Comparison of ENCODE assay signal across 8 mouse cellular contexts in genomic region chr15:25440991-25441867, GRCm38 (mm10). TPM values are rescaled to one million over a fixed set of nuclear protein-coding genes. Genes with fewer than 3 reads are reported as not detected.
DNase-seq lines count a peak whose midpoint lies in the region; ATAC-seq lines count a peak whose summit lies in the region.

No protein-coding gene starts in this region.

- peaks cover 35% of the 10 kb centered on the region for H3K27me3 ChIP-seq in forebrain, embryonic 13.5 days

- intact Hi-C loops in heart, postnatal 36 days (cut with DNase I): loop anchor here (1.0 to 5.0 kb wide), 3 partner anchors 41 to 276 kb away; no protein-coding TSS in a partner anchor

- peak overlapping the region; percentile 31; the same call in 1 of the 2 replicates for H3K4me3 ChIP-seq in brown adipose tissue, adult 24 weeks (ENCODE audit: insufficient read depth, low read depth, low read length)
- H3K4me3 ChIP-seq in forebrain, embryonic 13.5 days: no peak overlapping the region

- H3K4me1 ChIP-seq in brown adipose tissue, adult 24 weeks (ENCODE audit: control insufficient read depth, insufficient read depth, insufficient read length, low read length): no peaks in the 10 kb centered on the region
- peaks cover 7% of the 10 kb centered on the region; the same call in 1 of the 2 replicates for H3K4me1 ChIP-seq in forebrain, embryonic 13.5 days

- WGBS in forebrain, embryonic 13.5 days: 21% methylated on average over 24 of the region's 24 CpGs
- WGBS in large intestine, adult 2 months: 23% methylated on average over 24 of the region's 24 CpGs

- no peaks in the 10 kb centered on the region for H3K9me3 ChIP-seq in forebrain, embryonic 13.5 days (replicated peaks)

- no peak overlapping the region for H3K9ac ChIP-seq in forebrain, embryonic 13.5 days

- DNase-seq in Muller cell, postnatal 12 days (ENCODE audit: inconsistent ontology term): peak; percentile 68
- DNase-seq in heart, postnatal 36 days: peak; percentile 64 to 74
- peak; percentile 63 for DNase-seq in large intestine, adult 2 months (ENCODE audit: low read depth, low spot score)
- DNase-seq in lung, postnatal 14 days: peak; percentile 80
- DNase-seq in retina, postnatal 1 day: peak; percentile 82

- ATAC-seq in forebrain, embryonic 13.5 days: peak; percentile 30; the same call in 1 of the 2 replicates
- ATAC-seq in monocyte, adult 5-6 weeks (replicated peaks; ENCODE audit: insufficient number of reproducible peaks, low FRiP score, low TSS enrichment, poor library complexity, severe bottlenecking): no peak

- peak overlapping the region; percentile 28; the same call in 1 of the 2 replicates for H3K4me2 ChIP-seq in forebrain, embryonic 13.5 days

- H3K27ac ChIP-seq in brown adipose tissue, adult 24 weeks (replicated peaks; ENCODE audit: low read depth, low read length): peak overlapping the region; percentile 53
- H3K27ac ChIP-seq in forebrain, embryonic 13.5 days: no peak overlapping the region

- no peaks in the 10 kb centered on the region for H3K36me3 ChIP-seq in forebrain, embryonic 13.5 days (ENCODE audit: poor library complexity, severe bottlenecking)

RNA-seq across cellular contexts. Expression of gene Basp1, which starts 27.7 kb away (rescaled TPM):
- 5.2 and 5.3 TPM in 2 replicates for polyA plus RNA-seq in brown adipose tissue, adult 24 weeks (2012; ENCODE audit: insufficient read depth, insufficient read length, missing spikeins)
- polyA plus RNA-seq in forebrain, embryonic 13.5 days (2015; fragmentation: Nextera tagmentation; extraction: Ambion mirVana): 154 and 164 TPM in 2 replicates
- total RNA-seq in heart, postnatal 36 days (2021): 1 to 10 TPM; 1.3 to 1.7 TPM
- polyA plus RNA-seq in large intestine, adult 2 months (2012; rRNA removed): 3.4 and 4.4 TPM in 2 replicates
- 1.6 to 17.8 TPM (median 16.7 TPM) in 3 replicates for total RNA-seq in monocyte, adult 5-6 weeks (2017)

Comparison
In these comparisons a context has a peak if more than half of its experiments do, and no peak if none do; other contexts are left out.
1. RNA of gene Basp1, which starts 27.7 kb away (polyA plus RNA-seq): 154 to 164 TPM in forebrain, embryonic 13.5 days; 5.2 to 5.3 TPM in brown adipose tissue, adult 24 weeks and 3.4 to 4.4 TPM in large intestine, adult 2 months; every median in the first group is over 10 times any median in the second.
2. Peak in every context shown above with its lines, with median percentiles within 50 percentile points of each other: DNase-seq.